Mouse (Mus musculus): ENCODE results near the gene Mbd3l1. TPM values are rescaled to one million over a fixed set of nuclear protein-coding genes. Genes with fewer than 3 reads are reported as not detected.

Gene Mbd3l1
- polyA plus RNA-seq (2014; fragmentation: Nextera tagmentation; extraction: Ambion mirVana): not detected in 2 replicates

GRCm38 (mm10) chr9:18478168-18478567 lies at the start of gene Mbd3l1, which contains the start of gene Zfp558:
Mbd3l1 (plus strand) TSS chr9:18478359.
Zfp558 (minus strand) TSS chr9:18478268.
- WGBS: 76% methylated on average over 3 of the region's 3 CpGs
- no peak for ATAC-seq (replicated peaks; ENCODE audit: low FRiP score, low TSS enrichment, low read depth)
- Histone ChIP-seq H3K9ac (ENCODE audit: low read length) (no peak within 1 kb of the TSS), H3K36me3 (ENCODE audit: control insufficient read depth, insufficient read depth, low read length) (no peaks in the 10 kb centered on the region), H3K4me2 (ENCODE audit: low read length) (no peak within 1 kb of the TSS), H3K9me3 (ENCODE audit: control insufficient read depth, low read length) (no peaks in the 10 kb centered on the region), H3K27me3 (replicated peaks; ENCODE audit: control insufficient read depth, insufficient read depth, low read length) (no peaks in the 10 kb centered on the region), H3K4me3 (ENCODE audit: low read depth, low read length) (no peak within 1 kb of the TSS), H3K27ac (ENCODE audit: low read depth) (no peak within 1 kb of the TSS), H3K4me1 (replicated peaks; ENCODE audit: control insufficient read depth, insufficient read depth, low read length) (no peaks in the 10 kb centered on the region)
- no peak for DNase-seq (ENCODE audit: low spot score)

DNA sequence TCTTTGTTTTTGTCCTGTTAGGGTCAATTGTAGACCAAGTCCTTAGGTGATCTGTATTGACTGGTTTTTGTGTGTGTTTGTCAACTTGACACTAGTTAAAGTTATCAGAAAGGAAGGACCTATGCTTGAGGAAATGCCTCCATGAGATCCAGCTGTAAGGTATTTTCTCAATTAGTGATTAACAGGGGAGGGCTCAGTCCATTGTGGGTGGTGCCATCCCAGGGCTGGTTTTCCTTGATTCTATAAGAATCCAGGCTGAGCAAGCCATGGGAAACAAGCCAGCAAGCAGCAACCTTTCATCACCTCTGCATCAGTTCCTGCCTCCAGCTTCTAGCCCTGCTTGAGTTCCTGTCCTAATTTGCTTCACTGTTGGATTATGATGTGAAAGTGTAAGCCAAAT lies 47.8 kb upstream of the Mbd3l1 start, which contains the start of gene Mbd3l2:
Gene Mbd3l2 (plus strand): TSS at position 301 of the 400 bp plus-strand sequence.
- no peaks in the 10 kb centered on the region for H3K9me3 ChIP-seq (ENCODE audit: control insufficient read depth, low read length)
- ATAC-seq (replicated peaks; ENCODE audit: low FRiP score, low TSS enrichment, low read depth): no peak
- H3K4me1 ChIP-seq (replicated peaks; ENCODE audit: control insufficient read depth, insufficient read depth, low read length): no peaks in the 10 kb centered on the region
- H3K36me3 ChIP-seq (ENCODE audit: control insufficient read depth, insufficient read depth, low read length): no peaks in the 10 kb centered on the region
- H3K27me3 ChIP-seq (replicated peaks; ENCODE audit: control insufficient read depth, insufficient read depth, low read length): no peaks in the 10 kb centered on the region
- no peak for DNase-seq (ENCODE audit: low spot score)
- no peak within 1 kb of the TSS for H3K27ac ChIP-seq (ENCODE audit: low read depth)
- H3K4me3 ChIP-seq (ENCODE audit: low read depth, low read length): no peak within 1 kb of the TSS
- no peak within 1 kb of the TSS for H3K9ac ChIP-seq (ENCODE audit: low read length)
- no peak within 1 kb of the TSS for H3K4me2 ChIP-seq (ENCODE audit: low read length)

DNA sequence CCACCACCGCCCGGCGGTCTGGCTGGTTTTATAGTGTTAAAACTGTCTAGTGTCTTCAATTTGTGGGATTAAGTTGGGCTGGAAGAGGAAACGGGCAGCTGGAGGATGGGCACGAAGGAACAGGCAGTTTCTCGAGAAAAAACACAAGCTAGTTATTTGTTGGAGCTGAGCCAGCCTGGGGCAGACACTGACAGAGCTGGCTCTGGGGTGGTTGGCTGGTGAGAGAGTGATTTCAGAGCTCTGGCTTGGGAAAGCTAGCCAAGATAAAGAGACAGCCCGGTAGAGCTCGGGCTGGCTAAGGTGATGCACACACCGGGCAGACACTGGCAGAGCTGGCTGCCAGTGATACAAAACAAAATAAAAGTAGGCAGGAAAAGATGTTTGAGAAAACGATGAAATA lies 46.5 kb upstream of the Mbd3l1 start:
- Histone ChIP-seq H3K9ac (ENCODE audit: low read length) (no peak overlapping the region), H3K36me3 (ENCODE audit: control insufficient read depth, insufficient read depth, low read length) (no peaks in the 10 kb centered on the region), H3K4me1 (replicated peaks; ENCODE audit: control insufficient read depth, insufficient read depth, low read length) (no peaks in the 10 kb centered on the region), H3K27me3 (replicated peaks; ENCODE audit: control insufficient read depth, insufficient read depth, low read length) (no peaks in the 10 kb centered on the region), H3K4me3 (ENCODE audit: low read depth, low read length) (no peak overlapping the region), H3K4me2 (ENCODE audit: low read length) (no peak overlapping the region), H3K27ac (ENCODE audit: low read depth) (no peak overlapping the region), H3K9me3 (ENCODE audit: control insufficient read depth, low read length) (no peaks in the 10 kb centered on the region)
- DNase-seq (ENCODE audit: low spot score) (no peak), ATAC-seq (replicated peaks; ENCODE audit: low FRiP score, low TSS enrichment, low read depth) (no peak)
- 74% methylated on average over 10 of the region's 10 CpGs for WGBS

DNA sequence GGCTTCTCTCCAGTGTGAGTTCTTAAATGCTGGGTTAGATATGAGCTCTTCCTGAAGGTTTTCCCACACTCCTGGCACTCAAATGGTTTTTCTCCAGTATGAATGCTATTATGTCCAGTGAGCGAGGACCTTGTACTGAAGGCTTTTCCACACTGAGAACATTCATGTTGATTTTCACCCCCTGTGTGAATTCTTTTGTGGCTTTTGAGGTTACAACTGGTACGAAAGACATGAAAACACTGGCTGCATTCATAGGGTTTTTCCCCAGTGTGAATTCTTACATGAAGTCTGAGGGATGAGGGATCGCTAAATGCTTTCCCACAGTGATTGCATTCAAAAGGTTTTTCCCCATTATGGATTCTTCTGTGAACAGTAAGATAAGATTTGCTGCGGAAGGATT lies 21.6 kb upstream of the Mbd3l1 start:
- Histone ChIP-seq H3K27me3 (replicated peaks; ENCODE audit: control insufficient read depth, insufficient read depth, low read length) (no peaks in the 10 kb centered on the region), H3K9me3 (ENCODE audit: control insufficient read depth, low read length) (no peaks in the 10 kb centered on the region), H3K4me2 (ENCODE audit: low read length) (no peak overlapping the region), H3K36me3 (ENCODE audit: control insufficient read depth, insufficient read depth, low read length) (peaks cover 26% of the 10 kb centered on the region), H3K27ac (ENCODE audit: low read depth) (no peak overlapping the region), H3K4me3 (ENCODE audit: low read depth, low read length) (no peak overlapping the region), H3K4me1 (replicated peaks; ENCODE audit: control insufficient read depth, insufficient read depth, low read length) (no peaks in the 10 kb centered on the region), H3K9ac (ENCODE audit: low read length) (no peak overlapping the region)
- 95% methylated on average over 4 of the region's 4 CpGs for WGBS
- DNase-seq (ENCODE audit: low spot score): no peak
- ATAC-seq (replicated peaks; ENCODE audit: low FRiP score, low TSS enrichment, low read depth): no peak

DNA sequence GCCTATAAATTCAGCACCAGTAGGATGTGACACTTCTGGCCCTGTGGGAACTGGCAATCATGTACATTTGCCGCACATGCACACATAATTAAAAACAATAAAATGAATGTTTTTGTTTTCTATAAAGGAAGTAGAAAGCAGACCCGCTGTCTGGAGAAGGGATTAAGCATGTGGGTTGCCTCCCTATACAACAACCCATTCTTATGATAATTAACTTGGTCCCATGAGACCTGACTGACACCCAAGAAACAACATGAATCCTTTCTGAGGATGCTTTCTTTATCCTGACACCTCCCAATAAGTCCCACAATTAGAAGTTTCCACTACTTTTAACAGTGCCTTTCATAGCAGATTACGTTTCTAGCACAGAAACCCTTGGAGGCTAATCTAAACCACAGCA lies 10.8 kb upstream of the Mbd3l1 start:
- Histone ChIP-seq H3K4me2 (ENCODE audit: low read length) (no peak overlapping the region), H3K9ac (ENCODE audit: low read length) (no peak overlapping the region), H3K4me3 (ENCODE audit: low read depth, low read length) (no peak overlapping the region), H3K36me3 (ENCODE audit: control insufficient read depth, insufficient read depth, low read length) (peaks cover 20% of the 10 kb centered on the region), H3K4me1 (replicated peaks; ENCODE audit: control insufficient read depth, insufficient read depth, low read length) (no peaks in the 10 kb centered on the region), H3K27ac (ENCODE audit: low read depth) (no peak overlapping the region), H3K9me3 (ENCODE audit: control insufficient read depth, low read length) (peaks cover 5% of the 10 kb centered on the region; the same call in 1 of the 2 replicates), H3K27me3 (replicated peaks; ENCODE audit: control insufficient read depth, insufficient read depth, low read length) (no peaks in the 10 kb centered on the region)
- no peak for DNase-seq (ENCODE audit: low spot score)
- ATAC-seq (replicated peaks; ENCODE audit: low FRiP score, low TSS enrichment, low read depth): no peak
- 85% methylated on average over 3 of the region's 3 CpGs for WGBS

DNA sequence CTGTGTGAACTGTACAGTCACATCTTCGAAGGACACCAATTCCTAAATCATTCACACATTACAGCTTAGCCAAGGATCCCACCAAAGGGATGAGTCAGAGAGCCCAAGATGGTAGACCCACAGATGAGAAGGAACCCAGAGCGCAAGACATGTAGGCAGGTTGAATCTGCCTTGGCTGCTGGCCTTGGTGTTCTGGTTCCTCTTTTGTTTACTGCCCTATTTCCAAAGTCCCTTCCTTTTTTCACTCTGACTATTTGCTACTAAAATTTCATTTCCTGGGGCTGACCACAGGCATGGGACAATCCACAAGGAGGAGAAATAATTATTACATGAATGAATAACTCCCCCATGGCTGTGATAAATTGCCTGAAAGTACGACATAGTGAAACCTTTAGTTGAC lies 10.2 kb upstream of the Mbd3l1 start:
- Histone ChIP-seq H3K27me3 (replicated peaks; ENCODE audit: control insufficient read depth, insufficient read depth, low read length) (no peaks in the 10 kb centered on the region), H3K9me3 (ENCODE audit: control insufficient read depth, low read length) (peaks cover 5% of the 10 kb centered on the region; the same call in 1 of the 2 replicates), H3K4me1 (replicated peaks; ENCODE audit: control insufficient read depth, insufficient read depth, low read length) (no peaks in the 10 kb centered on the region), H3K9ac (ENCODE audit: low read length) (no peak overlapping the region), H3K4me2 (ENCODE audit: low read length) (no peak overlapping the region), H3K36me3 (ENCODE audit: control insufficient read depth, insufficient read depth, low read length) (peaks cover 20% of the 10 kb centered on the region), H3K4me3 (ENCODE audit: low read depth, low read length) (no peak overlapping the region), H3K27ac (ENCODE audit: low read depth) (no peak overlapping the region)
- 93% methylated on average over 3 of the region's 3 CpGs for WGBS
- ATAC-seq (replicated peaks; ENCODE audit: low FRiP score, low TSS enrichment, low read depth) (no peak), DNase-seq (ENCODE audit: low spot score) (no peak)

- ATAC-seq (replicated peaks; ENCODE audit: low FRiP score, low TSS enrichment, low read depth) (peak; percentile 98), DNase-seq (ENCODE audit: low spot score) (peak; percentile 89)
- Histone ChIP-seq H3K9me3 (ENCODE audit: control insufficient read depth, low read length) (no peaks in the 10 kb centered on the region), H3K36me3 (ENCODE audit: control insufficient read depth, insufficient read depth, low read length) (no peaks in the 10 kb centered on the region), H3K4me1 (replicated peaks; ENCODE audit: control insufficient read depth, insufficient read depth, low read length) (no peaks in the 10 kb centered on the region), H3K4me3 (ENCODE audit: low read depth, low read length) (peak overlapping the region; percentile 65), H3K4me2 (ENCODE audit: low read length) (peak overlapping the region; percentile 76), H3K27ac (ENCODE audit: low read depth) (peak overlapping the region; percentile 85), H3K27me3 (replicated peaks; ENCODE audit: control insufficient read depth, insufficient read depth, low read length) (no peaks in the 10 kb centered on the region), H3K9ac (ENCODE audit: low read length) (peak overlapping the region; percentile 49)
- WGBS: 4% methylated on average over 39 of the region's 39 CpGs
Observed at GRCm38 (mm10) chr9:18473324-18474128, 4.6 kb upstream of the Mbd3l1 start.

- no peak overlapping the region for H3K4me2 ChIP-seq (ENCODE audit: low read length)
- H3K4me3 ChIP-seq (ENCODE audit: low read depth, low read length): no peak overlapping the region
- H3K27ac ChIP-seq (ENCODE audit: low read depth): no peak overlapping the region
- H3K9me3 ChIP-seq (ENCODE audit: control insufficient read depth, low read length): no peaks in the 10 kb centered on the region
- DNase-seq (ENCODE audit: low spot score) (no peak), ATAC-seq (replicated peaks; ENCODE audit: low FRiP score, low TSS enrichment, low read depth) (no peak)
- H3K4me1 ChIP-seq (replicated peaks; ENCODE audit: control insufficient read depth, insufficient read depth, low read length): no peaks in the 10 kb centered on the region
- H3K9ac ChIP-seq (ENCODE audit: low read length): no peak overlapping the region
- 55% methylated on average over 2 of the region's 2 CpGs for WGBS
- H3K27me3 ChIP-seq (replicated peaks; ENCODE audit: control insufficient read depth, insufficient read depth, low read length): no peaks in the 10 kb centered on the region
- no peaks in the 10 kb centered on the region for H3K36me3 ChIP-seq (ENCODE audit: control insufficient read depth, insufficient read depth, low read length)
Observed at GRCm38 (mm10) chr9:18508098-18508497, 29.9 kb downstream of the Mbd3l1 start.
